Mouse (Mus musculus) macrophage (primary cell): Measurements from ENCODE around the gene Ppp4r3a. TPM values are rescaled to one million over a fixed set of nuclear protein-coding genes. Genes with fewer than 3 reads are reported as not detected.
"Not testable (repeated sequence)": the region's sequence is repeated elsewhere in the genome, so short reads cannot be mapped to it uniquely, and the experiment has no call there.

Source experiments
- H3K27ac ChIP-seq: fragments of 350-480 bp; formaldehyde crosslinking; 2 replicates; pipeline ENCODE4 v1.9.0; 2021
- H3K36me3 ChIP-seq: fragments of 350-480 bp; formaldehyde crosslinking; 2 replicates; pipeline ENCODE4 v1.9.0; 2021; ENCODE audit errors: inconsistent target
- H3K4me3 ChIP-seq: fragments of 350-480 bp; formaldehyde crosslinking; 2 replicates; pipeline ENCODE4 v1.9.0; 2021; ENCODE audit errors: inconsistent target
- H3K79me2 ChIP-seq: fragments of 350-480 bp; formaldehyde crosslinking; 2 replicates; pipeline ENCODE4 v1.9.0; 2021; ENCODE audit errors: inconsistent target
- whole genome bisulfite sequencing: methylation state at CpG from one replicate; pipeline ENCODE4 v1.1.7; 2026; ENCODE audit warnings: inconsistent platforms; ENCODE audit not compliant: missing documents; 5-methylcytosine and 5-hydroxymethylcytosine counted together
- polyA plus RNA-seq: library from polyadenylated mRNA; stranded (reverse); fragments of 250-400 nt; gene quantifications from 3 replicates; pipeline ENCODE4 v1.2.4, GENCODE M21; 2018; ENCODE audit warnings: inconsistent platforms
- total RNA-seq, 78 experiments: library from RNA; depleted of rRNA; stranded (reverse); fragments of 250-400 nt; gene quantifications; 1 replicate in 9 of 78; 2 replicates in 24 of 78; 3 replicates in 43 of 78; 4 replicates in 2 of 78; pipeline ENCODE4 v1.2.4; 2018; ENCODE audit warnings: inconsistent platforms in 56 of 78

Ppp4r3a gene
- total RNA-seq (2018; cell fraction: chromatin; rRNA removed), result 100 to 1,000 TPM; 114 to 271 (median 211) TPM
- 10 to 100 TPM; 34.5 to 57.6 (median 43.7) TPM for total RNA-seq (2018; cell fraction: cytosol; rRNA removed)
- 100 to 1,000 TPM in 25 of 26 experiments, 10 to 100 TPM in 1; 93.3 to 203 (median 140) TPM for total RNA-seq (2018; cell fraction: nucleus; rRNA removed)
- polyA plus RNA-seq, result 31.3 to 62.1 TPM (median 34.6 TPM) in 3 replicates

DNA sequence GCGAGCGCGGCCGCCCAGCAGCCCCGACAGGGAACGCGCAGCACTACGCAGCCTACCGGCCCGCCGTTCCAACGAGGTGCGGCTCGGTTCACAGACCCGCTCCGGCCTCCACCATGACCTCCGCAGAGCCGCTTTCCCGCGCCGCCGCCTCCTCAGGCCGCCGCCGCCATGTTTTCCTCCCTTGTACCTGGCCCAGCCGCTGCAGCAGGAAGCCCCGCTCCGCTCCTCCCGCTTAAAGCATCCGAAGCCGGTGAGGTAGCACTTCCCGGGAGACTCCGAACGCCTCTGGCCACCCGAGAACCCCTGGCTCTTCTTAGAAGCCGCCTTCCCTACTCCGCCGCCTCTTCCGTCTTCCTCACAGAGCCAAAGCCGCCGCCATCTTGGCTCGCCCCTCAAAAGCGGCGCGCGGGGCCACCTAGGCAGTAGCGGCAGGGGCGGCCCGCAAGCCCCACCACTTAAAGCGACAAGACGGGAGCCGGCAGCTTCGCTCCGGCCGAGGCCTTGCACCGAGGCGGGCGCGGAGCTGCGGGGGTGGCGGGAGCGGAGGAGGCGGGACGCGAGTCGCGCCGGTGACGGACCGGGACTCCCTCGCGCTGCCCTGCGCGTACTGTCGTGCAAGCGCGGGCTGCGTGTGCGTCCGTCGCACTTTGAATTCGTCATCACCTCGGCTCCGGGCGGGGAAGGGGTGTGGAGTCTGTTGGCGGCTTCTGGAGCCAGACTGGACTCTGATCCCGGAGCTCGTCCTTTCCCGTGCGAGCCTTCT is at the start of gene Ppp4r3a:
Ppp4r3a (minus strand) TSS at position 627 of the 763 bp plus-strand sequence.
- peaks cover 49% of the 10 kb centered on the region for H3K79me2 ChIP-seq
- H3K36me3 ChIP-seq, result no peaks in the 10 kb centered on the region
- peak within 1 kb of the TSS; percentile 80 for H3K27ac ChIP-seq
- under 1% methylated on average over 90 of the region's 90 CpGs for WGBS
- H3K4me3 ChIP-seq, result peak within 1 kb of the TSS; percentile 70

DNA sequence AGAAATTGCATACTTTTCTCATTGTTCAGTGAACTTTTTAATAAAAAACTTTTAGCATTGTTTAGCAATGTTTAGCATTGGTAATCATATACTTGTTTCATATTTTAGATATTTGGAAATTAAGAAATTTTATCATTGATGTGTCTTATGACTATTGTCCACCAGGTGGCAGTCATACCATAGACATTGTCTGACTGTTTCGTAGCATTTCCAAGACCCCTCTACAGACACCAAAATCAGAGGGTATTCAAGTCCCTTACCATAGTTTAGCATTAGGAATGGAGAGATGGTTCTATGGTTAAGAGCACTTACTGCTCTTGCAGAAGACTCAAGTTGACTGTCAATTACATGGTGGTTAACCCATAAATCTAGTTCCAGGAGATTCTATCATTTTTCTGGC is 39.5 kb upstream of the Ppp4r3a start:
- Histone ChIP-seq H3K79me2 (no peaks in the 10 kb centered on the region), H3K4me3 (no peak overlapping the region), H3K36me3 (no peaks in the 10 kb centered on the region), H3K27ac (no peak overlapping the region)
- 18% methylated on average over 1 of the region's 1 CpGs for WGBS

DNA sequence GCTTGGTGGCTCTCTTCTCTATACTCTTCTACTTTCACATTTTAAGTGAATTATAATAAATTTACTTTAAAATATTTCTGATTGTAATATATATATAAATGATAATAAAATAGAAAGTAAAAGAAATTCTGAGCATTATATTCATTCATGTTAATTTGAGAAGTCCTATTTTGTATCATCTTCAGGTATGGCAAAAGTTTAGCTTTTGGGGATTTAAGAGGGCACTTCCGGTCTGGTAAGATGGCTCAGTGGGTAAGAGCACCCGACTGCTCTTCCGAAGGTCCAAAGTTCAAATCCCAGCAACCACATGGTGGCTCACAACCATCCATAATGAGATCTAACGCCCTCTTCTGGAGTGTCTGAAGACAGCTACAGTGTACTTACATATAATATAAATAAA is 38.6 kb upstream of the Ppp4r3a start:
- H3K4me3 ChIP-seq, H3K79me2 ChIP-seq, H3K27ac ChIP-seq, H3K36me3 ChIP-seq: not testable (repeated sequence)
- whole genome bisulfite sequencing, result 78% methylated on average over 3 of the region's 4 CpGs

DNA sequence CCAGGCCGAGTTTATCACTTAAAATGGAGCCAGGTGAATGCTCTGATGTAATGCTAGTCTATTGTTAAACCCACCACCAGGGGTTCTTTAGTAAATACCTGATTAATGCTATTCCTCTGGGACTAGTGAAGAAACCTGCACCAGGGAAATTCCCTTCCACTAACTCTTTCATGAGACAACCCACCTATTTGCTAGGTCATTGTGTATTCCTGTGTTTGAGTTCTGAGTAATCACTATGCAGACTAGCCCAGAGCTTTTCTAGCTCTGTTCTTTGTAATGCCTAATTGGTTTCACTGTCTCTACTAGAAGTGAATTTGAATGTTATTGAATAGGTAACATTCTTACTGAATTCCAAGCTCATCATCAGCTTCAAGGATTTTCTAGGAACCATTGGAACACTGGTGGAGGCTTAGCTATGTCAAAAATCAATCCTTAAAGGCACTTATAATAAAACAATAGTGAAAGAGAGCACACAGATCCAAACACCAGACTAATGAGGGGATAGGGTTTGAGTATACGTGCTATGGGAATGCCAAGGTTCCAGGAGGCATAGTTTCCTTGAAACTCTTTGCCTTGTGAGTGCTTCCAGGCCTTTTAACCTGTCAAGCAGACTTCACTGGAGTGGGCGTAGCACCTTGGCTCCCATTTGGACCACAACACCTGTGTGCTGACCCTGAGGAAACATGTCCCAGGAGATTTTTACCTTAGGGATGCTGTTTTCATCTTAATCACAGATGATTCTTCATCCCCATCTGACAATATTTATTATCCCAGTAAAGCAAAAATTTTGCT is 26.5 kb upstream of the Ppp4r3a start:
- not testable (repeated sequence) for H3K4me3 ChIP-seq, H3K79me2 ChIP-seq, H3K36me3 ChIP-seq, H3K27ac ChIP-seq
- WGBS, result 93% methylated on average over 3 of the region's 3 CpGs

DNA sequence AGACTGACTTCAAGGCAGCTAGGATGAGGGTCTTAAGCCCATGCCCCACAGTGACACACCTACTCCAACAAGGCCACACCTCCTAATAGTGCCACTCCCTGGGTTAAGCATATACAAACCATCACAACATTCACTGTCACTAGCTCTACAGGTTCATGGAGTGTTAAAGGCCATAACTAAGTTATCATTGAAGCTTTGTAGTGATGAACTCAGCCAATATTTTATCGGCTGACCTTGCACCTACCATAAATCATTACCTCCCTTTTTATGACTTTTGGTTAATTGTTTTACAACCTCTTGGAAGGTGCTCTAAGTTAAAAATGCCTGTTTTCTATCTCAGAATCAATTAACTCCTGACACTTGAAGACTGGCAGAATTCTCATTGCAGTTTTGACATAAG is 24.2 kb upstream of the Ppp4r3a start:
- H3K4me3 ChIP-seq, result no peak overlapping the region
- no peaks in the 10 kb centered on the region for H3K36me3 ChIP-seq
- 89% methylated on average over 1 of the region's 1 CpGs for WGBS
- no peak overlapping the region for H3K27ac ChIP-seq
- H3K79me2 ChIP-seq, result no peaks in the 10 kb centered on the region

DNA sequence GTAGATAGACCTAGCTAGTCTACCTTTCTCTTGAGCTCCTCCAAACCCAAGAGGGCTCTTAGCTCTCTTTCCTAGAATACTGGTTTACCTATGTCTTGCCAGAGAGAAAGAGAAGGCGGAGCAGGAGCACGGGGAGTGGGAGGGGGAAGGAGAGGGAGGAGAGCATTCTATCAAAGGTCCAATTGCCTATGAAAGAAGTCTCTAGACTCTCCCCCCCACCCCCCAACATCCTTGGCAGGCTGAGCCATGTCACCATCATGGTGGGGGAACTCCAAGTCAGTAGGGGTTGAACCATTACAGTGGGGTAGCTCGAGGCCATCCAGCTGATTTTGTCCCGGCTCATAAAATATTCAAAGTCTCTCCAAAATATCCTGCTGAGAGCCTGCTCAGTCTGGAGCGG is 22.1 kb upstream of the Ppp4r3a start:
- H3K27ac ChIP-seq, result no peak overlapping the region
- H3K4me3 ChIP-seq, result no peak overlapping the region
- H3K79me2 ChIP-seq, result no peaks in the 10 kb centered on the region
- H3K36me3 ChIP-seq, result no peaks in the 10 kb centered on the region
- 75% methylated on average over 5 of the region's 5 CpGs for WGBS

DNA sequence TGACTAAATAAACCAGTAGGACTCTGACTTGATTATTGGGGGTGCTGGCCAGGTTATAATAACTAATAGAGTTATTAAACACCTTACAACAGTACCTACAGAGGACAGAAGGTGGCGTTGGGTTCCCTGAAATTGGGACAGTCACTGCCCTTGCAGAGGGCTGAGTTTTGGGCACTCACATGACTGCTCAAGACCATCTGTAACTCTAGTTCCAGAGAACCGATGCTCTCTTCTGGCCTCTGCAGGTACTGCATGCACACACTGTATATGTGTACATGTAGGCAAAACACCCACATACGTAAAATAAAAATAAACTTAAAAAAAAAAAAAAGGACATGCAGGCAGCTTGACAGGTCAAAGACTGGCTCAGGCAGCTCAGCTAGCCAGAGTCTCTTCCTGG is 19.1 kb upstream of the Ppp4r3a start:
- no peak overlapping the region for H3K4me3 ChIP-seq
- no peak overlapping the region for H3K27ac ChIP-seq
- H3K79me2 ChIP-seq, result no peaks in the 10 kb centered on the region
- WGBS, result 73% methylated on average over 3 of the region's 3 CpGs
- no peaks in the 10 kb centered on the region for H3K36me3 ChIP-seq

DNA sequence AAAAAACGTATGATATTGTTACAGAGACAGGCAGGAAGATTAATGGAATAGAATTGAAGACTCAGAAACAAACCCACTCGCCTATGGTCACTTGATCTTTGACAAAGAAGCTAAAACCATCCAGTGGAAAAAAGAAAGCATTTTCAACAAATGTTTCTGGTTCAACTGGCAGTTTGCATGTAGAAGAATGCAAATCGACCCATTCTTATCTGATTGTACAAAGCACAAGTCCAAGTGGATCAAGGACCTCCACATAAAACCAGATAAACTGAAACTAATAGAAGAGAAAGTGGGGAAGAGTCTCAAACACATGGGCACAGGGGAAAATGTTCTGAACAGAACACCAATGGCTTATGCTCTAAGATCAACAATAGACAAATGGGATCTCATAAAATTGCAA is 10.2 kb upstream of the Ppp4r3a start:
- H3K79me2 ChIP-seq, H3K36me3 ChIP-seq, H3K4me3 ChIP-seq, H3K27ac ChIP-seq: not testable (repeated sequence)
- WGBS, result 71% methylated on average over 3 of the region's 3 CpGs

DNA sequence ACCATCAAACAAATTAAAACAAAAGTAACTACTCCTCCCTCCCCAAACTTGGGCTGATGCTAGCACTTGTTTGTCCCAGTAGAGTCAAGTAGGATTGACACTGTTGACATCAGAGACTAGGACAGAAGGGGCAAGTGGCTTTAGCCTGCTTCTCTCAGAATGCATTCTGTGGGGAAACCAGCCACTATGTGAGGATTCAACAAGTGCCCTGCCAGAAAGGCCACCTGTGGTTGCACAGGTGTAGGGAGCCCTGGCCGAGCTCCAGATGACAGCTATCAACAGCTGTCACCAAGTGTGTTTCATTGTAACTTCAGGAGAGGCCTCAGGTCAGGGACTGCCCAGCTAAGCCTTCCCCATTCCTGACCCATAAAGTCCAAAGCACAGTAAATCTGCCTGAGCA is 6.5 kb upstream of the Ppp4r3a start:
- Histone ChIP-seq H3K36me3 (no peaks in the 10 kb centered on the region), H3K79me2 (no peaks in the 10 kb centered on the region), H3K27ac (no peak overlapping the region), H3K4me3 (no peak overlapping the region)
- WGBS, result 100% methylated on average over 1 of the region's 1 CpGs

DNA sequence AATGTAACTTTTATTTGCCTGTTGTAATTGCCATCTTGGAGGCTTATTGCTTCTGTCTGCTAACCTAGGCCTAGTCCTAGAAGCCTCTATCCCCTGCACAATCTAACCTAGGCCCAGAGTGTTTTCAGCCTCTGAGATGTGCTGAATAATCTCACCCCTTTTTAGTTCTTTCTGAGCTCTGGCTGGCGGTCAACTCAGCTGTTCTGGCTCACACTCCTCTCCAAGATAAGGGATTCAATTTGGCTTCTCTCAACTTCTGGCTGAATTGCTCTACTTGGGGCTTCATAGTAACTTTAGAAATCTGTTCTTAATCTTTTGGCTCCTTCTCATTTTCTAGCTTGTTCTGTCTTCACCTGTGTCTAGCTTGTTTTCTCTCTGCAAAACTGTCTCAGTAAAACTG is 3.9 kb upstream of the Ppp4r3a start:
- H3K4me3 ChIP-seq, result no peak overlapping the region
- peaks cover 7% of the 10 kb centered on the region for H3K79me2 ChIP-seq
- 77% methylated on average over 1 of the region's 1 CpGs for WGBS
- no peaks in the 10 kb centered on the region for H3K36me3 ChIP-seq
- no peak overlapping the region for H3K27ac ChIP-seq

DNA sequence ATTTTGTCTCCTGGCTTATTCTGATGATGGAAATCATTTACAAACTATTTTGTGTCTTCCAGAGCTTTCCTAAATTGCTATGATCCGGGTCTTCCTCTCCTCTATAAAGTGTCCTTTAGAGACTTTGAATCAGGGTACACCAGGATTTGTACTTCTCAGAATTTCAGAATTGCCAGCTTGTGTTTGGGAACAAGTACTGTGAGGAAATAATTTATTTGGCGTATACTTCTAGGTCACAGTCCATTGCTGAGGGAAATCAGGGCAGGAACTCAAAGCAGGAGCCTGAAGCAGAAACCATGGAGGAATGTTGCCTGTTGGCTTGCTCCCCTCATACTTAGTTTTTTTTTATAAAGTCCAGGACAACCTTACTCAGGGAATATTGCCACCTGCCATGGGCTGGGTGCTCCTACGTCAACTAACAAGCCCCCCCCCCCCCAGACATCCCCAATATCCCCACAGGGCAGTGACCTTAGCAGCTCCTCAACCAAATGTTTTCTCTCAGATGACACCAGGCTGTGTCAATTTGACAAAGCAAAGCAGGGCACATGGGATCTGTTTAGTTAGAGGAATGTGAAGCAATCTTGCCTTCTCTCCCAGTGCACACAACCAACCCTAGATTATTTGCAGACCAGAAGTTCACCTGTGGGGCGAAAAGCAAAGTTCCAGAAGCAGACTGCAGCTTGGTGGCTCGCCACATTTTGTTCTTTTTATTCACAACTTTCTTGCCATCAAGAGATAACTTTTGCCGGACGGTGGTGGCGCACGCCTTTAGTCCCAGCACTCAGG is 1.6 kb upstream of the Ppp4r3a start:
- Histone ChIP-seq H3K79me2 (peaks cover 31% of the 10 kb centered on the region), H3K27ac (no peak overlapping the region), H3K4me3 (no peak overlapping the region), H3K36me3 (no peaks in the 10 kb centered on the region)
- 98% methylated on average over 8 of the region's 9 CpGs for WGBS

DNA sequence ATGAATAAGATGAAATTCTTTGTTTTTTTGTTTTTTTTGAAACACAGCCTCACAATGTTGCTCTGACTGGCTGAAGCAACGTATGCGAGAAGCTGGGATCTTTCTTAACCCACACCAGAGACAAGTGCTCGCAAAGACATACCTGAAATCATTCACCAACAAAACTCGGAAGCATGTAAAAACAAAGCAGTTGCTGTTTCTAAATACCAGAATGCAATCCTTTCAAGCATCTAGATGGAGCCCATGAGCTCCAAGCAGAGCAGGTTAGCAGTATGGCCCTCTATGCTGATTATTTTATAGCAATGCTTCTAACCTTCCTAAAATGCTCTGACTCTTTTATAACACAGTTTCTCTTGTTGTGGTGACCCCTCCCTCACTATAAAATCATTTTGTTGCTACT is 735 bp upstream of the Ppp4r3a start:
- Histone ChIP-seq H3K4me3 (peak overlapping the region; percentile 69), H3K27ac (peak overlapping the region; percentile 66)

DNA sequence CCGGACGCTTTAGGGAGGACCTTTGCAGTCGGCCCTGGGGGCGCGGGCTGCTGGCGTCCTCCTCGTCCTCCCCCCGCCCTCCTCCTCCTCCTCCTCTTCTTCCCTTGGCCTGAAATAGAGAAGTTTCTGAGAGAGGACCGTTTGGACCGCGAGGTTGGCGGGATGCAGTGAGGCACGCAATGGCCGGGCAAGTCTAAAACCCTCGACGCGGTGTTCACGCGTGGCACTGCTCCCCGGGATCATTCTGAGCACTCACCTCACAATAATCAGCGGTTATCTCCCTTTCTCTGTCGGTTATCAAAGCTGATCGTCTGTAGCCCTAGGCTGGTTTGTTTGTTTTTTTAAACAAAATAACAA is 315 bp upstream of the Ppp4r3a start:
- peak overlapping the region; percentile 69 for H3K4me3 ChIP-seq
- H3K27ac ChIP-seq, result peak overlapping the region; percentile 66
- WGBS, result under 1% methylated on average over 23 of the region's 23 CpGs
- peaks cover 43% of the 10 kb centered on the region for H3K79me2 ChIP-seq
- no peaks in the 10 kb centered on the region for H3K36me3 ChIP-seq

More for the DNA sequence above, 735 bp upstream of the Ppp4r3a start:
- peaks cover 39% of the 10 kb centered on the region for H3K79me2 ChIP-seq
- 10% methylated on average over 4 of the region's 4 CpGs for WGBS
- H3K36me3 ChIP-seq, result no peaks in the 10 kb centered on the region

DNA sequence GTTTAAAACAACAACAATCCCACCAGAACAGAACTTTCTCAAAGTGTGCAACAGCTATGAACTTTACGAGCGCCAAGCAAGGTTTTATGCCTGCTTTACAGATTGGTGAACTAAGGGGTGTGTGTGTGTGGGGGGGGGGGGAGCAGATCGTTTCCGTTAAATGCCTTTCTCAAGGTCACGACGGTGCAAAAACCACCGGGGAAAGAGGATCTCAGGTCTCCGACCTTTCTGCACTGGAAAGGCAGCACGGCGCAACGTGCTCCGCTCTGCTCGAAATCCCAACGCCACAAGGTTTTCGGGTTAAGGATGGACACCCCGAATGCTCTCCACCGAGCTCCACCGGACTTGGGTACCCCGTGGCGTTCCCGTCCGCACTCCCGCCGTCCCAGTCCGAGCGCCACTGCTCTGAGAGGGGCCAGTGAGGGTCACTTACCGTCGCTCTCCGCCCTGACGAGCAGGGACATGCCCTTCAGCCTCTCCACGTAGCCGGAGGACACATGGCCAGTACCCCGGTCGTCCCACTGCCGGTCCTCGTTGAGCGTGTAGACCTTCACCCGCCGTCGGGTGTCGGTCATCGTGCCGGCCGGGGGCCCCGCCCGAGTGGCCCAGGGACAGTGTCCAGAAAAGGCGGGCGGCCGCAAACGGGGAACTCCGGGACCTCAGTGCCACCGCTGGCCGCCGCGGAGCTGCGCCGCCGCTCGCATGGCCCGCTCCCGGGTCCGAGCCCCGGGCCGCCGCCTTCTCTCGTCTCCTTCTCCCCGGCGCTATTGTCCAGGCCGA is 1.0 kb downstream of the Ppp4r3a start:
- H3K4me3 ChIP-seq, result peak overlapping the region; percentile 70
- H3K79me2 ChIP-seq, result peaks cover 57% of the 10 kb centered on the region
- WGBS, result under 1% methylated on average over 66 of the region's 69 CpGs
- peak overlapping the region; percentile 37; the same call in 1 of the 2 replicates for H3K27ac ChIP-seq
- no peaks in the 10 kb centered on the region for H3K36me3 ChIP-seq
